Mouse (Mus musculus) lung, adult 18-20 months (tissue): ENCODE measurements around the gene Hoxd3.

Source experiments
- DNase-seq, 2 experiments: peaks; one replicate each; pipeline ENCODE4 v3.0.0; 2022; ENCODE audit warnings: mixed read lengths in 2 of 2

The Hoxd3 gene

DNA sequence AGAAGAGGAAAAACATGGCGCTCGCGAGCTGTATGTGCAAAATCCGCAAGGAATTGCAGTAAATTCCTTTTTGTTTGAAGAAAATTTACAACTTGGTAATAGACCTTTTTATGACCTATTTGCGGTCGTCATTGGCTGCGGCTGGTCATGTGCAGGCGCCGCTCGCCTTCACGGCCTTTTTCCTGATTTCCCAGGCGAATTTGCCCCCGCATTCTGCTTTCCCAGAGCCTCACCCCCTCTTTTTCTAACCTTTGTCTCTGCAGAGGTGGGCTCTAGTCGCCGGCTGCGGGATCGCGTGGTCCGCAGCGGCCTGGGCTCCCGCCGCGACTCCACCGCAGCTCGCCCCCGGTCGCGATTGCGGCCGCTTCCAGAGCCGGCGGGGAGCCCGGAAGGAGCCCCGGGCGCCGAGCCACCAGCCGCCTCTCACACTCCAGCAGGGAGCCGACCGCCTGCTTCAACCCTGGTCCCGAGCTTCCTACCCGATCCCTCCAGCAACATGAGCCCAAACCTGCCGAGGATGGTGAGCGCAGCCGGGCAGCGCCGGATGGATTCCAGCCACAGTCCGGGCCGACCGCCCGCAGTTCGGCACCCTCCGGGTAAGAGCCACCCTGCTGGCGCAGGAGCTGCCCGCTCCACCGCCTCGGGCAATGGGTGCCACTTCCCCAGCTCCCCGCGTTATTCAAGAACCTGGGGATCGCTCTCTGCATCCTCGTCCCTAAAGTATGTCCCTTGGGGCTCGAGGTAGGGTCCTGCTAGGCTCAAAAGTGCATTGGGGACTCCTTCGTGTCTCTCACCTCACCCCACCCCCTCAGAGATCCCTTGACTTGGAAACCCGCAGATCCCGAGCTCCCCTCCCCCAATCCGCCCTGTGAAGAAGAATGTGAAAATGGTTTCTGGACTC, at the start of gene Hoxd3, which contains the start of gene Hoxd4:
Gene Hoxd3, plus strand, starts transcription at position 207 of the 901 bp plus-strand sequence.
Gene Hoxd4, plus strand, starts transcription at position 209 of the 901 bp plus-strand sequence.
- DNase-seq: no peak

DNA sequence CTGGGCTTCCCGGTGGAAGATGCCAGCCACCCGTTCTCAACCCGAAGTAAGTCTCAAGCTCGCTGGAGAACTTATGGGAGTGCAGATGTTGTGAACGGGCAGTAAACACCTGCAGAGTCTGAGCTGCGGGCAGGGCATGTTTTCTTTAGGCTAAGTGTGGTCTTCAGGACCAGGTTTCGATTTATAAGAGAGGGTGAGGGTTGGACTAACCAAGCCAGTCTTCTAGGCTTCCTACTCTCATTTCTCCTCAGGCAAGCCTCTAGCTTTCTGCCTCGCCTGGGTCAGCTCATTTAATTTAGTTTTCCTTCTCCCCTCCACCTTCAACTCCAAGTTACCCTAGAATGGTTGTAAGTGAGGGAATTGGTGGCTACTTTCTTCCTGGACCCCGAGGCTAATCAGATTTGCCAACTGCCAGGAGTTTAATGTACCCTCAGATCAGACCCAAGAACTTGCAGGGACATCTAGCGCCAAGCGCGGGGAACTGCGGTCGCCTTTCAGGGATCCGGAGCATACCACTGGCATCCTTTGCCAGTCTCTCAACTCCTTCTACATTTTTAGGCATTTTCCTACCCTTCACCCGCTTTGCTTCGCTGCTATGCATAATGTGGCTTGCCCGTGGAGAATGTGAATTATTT, 48.3 kb upstream of the Hoxd3 start:
- DNase-seq: peak in 1 of 2 experiments; percentile 34

DNA sequence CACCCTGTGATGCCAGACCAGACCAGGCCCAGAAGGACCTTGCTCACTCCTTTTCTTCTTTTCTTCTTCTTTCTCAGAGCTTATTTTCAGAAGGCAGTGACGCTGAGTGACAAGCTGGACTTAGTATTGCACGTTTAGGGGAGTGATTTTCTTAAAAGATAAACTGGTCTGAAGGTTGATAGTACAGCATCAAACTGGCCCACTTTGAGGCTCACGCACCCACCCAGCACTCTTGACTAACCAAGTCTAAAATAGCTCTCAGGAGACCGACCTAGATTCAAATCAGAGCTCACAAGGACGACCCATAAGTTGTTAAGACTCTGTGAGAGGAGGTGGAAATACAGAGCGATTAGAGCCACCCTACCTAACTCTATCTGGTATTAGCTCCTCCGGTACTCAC, 45.3 kb upstream of the Hoxd3 start:
- no peak for DNase-seq

DNA sequence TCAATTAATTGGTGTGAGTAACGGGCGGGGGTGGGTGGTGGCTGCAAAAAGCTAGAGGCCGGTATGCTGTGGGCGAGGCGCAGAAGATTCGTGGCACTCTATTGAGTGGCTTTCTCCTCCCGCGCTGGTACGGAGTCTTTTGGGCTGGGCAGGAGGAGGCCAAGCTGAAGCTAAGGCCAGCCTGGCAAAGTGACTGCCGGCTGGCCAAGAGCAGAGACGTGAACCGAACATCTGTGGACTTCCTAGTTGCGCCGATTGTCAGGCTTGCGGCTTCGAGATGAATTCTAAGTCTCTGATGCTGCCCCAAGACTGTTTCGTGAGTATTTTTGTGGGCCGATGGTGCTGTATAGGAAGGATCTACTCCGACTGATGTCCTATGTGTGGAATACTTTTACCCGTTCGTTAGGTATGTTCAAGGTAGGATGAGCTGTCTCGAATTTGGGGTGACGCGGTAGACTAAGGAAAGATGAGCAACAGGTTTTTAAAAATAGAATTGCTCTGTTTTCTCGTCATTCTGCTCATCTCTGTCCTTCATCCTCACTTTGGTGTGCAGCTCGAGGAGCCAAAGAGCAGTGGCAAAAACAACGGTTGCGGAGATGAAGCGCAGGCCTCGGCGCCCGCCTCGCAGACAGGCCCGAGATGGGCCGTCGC, 44.4 kb upstream of the Hoxd3 start:
- DNase-seq: no peak

DNA sequence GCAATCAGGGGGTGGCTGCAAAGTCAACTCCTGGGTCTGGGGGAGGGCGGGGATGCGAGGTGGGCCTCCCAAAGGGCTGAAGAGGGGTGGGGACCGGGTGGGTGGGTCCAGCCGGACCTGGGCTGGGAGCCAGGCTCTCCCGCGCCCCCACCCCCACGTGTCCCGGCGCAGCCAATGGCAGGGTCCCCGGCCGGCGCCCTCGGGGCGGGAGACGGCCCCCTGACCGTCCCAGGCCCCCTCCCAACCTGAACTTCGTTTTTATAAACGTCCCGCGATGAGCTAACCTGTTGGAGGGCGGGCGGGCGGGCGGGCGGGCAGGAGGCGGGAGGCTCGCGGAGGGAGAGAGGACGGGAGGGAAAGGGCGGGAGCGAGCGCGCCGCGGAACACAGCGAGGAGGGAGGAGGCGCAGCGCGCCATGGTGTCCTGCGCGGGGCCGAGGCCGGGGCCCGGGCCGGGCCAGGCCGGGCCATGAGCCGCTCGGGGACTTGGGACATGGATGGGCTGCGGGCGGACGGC, 43.8 kb upstream of the Hoxd3 start, which contains the start of gene Hoxd13:
Gene Hoxd13, plus strand, starts transcription at position 469 of the 516 bp plus-strand sequence.
- DNase-seq: no peak

DNA sequence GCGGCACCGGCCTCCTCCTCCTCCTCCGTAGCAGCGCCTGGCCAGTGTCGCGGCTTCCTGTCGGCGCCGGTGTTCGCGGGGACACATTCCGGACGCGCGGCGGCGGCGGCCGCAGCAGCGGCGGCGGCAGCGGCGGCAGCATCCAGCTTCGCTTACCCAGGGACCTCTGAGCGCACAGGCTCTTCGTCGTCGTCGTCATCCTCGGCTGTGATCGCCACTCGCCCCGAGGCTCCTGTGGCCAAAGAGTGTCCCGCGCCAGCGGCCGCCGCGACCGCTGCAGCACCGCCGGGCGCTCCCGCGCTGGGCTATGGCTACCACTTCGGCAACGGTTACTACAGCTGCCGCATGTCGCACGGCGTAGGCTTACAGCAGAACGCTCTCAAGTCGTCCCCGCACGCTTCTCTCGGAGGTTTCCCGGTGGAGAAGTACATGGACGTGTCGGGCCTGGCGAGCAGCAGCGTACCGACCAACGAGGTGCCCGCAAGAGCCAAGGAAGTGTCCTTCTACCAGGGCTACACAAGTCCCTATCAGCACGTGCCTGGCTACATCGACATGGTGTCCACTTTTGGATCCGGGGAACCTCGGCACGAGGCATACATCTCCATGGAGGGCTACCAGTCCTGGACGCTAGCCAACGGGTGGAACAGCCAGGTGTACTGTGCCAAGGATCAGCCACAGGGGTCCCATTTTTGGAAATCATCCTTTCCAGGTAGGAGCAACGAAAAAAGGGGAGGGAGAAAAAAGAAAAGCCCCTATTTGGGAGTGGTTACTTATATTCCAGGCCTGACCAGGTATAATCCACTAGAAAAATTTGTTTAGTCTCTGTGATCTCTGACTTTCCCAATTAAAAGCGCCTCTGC, 43.1 kb upstream of the Hoxd3 start:
- DNase-seq: no peak

DNA sequence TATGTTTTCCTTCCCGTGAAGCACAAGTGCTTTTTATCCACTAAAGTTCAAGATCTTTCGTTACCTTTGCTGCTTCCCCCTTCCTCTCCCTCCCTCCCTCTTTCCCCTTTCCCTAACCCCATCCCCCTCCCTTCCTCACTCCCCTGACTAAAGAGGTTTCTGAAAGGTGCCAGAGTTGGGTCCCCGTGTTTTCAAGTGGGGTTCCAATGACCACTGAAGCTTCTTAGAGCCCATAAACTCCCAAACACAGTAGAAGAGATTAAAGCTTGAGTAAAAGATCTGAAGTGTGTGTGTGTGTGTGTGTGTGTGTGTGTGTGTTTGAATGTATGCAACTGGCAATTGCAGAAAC, 42.5 kb upstream of the Hoxd3 start:
- DNase-seq: no peak

DNA sequence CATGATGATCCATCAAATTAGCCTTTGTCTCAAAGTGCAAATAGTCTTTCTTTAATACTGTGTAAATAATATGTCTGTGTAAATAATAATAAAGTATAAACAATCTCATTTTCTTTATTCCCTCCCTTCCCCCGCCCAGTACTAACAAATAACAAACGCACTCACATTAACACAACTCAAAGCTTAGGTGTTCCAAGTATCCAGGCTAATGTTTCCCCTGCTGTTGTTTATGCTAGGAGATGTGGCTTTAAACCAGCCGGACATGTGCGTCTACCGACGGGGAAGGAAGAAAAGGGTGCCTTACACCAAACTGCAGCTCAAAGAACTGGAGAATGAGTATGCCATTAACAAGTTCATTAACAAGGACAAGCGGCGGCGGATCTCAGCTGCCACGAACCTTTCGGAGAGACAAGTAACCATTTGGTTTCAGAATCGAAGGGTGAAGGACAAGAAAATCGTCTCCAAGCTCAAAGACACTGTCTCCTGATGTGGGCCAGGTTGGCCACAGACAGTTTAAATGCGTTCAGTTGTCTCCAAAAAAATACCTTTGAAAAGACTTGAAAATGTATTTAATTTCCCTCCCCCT, 42.0 kb upstream of the Hoxd3 start:
- DNase-seq: no peak

DNA sequence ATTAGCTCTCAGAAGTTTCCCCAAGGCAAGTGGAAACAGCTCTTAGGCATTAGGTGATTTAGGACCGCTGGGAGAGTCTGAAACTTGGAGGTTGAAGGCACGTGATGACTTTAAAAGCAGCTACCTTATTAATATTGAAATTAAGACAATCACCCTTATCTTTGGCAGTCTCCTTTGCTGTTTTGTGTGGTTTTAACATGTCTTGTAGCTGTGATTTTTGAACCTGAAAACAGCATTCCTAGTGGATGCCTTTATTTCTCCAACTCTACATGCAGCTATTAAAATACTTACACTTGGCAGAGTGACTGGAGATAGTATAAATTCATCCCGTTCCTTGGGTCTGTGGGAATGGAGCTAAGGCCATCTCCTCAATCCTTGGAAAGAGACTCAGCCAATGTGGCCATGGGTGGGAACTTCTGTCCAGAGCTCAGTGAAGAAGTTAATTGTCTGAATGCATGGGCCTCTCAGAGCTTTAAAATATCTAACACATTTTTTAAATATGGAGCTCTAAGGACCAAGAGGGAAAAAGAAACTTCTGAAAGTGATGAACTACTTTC, 41.0 kb upstream of the Hoxd3 start:
- no peak for DNase-seq

DNA sequence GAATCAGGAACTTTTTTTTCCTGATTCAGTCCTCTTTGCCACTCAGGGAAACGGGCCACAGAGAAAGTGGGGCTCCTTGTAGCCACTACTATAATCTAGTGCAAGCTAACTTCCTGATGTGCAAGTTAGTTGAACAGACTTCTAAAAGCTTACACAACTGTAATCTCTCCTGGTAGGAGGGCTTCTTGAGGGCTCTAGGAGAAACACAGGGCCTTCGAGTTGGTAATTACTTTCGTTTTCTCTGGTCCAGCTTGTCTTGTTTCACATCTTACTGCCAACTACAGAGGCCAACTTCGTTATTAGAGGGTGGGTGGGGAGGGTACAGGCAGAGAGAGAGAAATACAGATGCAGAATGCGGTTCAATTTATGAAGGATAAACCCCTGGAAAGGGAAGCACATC, 39.9 kb upstream of the Hoxd3 start:
- DNase-seq: no peak

DNA sequence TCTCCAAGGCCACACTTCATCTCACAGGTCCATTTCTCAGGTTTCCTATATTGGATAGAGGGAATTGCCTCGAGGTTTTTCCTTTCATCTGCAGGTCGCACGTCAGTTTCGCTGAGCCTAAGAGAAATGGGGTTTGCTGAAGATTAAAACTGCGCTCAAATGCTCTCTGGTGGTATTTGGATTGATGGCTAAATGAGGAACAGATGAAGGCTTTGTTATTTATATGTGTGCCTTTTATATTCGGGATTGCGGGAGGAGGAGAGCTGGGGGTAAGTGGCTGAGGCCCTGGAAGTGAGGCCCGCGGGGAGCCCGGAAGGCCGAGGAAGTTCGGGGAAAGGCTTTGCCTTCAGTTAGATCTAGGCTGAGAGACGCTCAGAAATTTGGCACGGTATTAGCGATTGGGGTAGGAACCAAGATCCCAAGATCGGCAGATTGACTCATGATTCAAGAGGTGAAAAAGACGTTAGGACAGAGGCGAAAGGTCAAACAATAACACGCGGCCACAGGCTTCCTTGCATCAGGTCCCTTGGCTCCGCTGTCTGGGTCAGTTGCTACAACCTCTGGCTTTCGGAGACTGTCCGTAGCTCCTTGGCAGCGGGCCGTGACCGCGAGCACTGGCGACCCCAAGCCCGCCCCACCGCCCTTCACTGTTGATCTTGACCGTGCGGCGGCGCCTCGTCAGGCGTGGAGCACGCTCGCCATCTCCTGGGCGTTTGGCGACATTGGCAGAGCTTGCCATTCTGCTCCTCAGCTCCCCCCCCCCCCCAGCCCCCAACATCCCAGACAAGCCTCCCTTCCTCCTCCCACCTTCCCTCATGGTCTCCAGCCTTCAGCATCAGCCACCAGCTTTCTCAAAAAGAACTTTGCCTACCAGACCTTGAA, 39.0 kb upstream of the Hoxd3 start:
- DNase-seq: peak in 1 of 2 experiments; percentile 30

DNA sequence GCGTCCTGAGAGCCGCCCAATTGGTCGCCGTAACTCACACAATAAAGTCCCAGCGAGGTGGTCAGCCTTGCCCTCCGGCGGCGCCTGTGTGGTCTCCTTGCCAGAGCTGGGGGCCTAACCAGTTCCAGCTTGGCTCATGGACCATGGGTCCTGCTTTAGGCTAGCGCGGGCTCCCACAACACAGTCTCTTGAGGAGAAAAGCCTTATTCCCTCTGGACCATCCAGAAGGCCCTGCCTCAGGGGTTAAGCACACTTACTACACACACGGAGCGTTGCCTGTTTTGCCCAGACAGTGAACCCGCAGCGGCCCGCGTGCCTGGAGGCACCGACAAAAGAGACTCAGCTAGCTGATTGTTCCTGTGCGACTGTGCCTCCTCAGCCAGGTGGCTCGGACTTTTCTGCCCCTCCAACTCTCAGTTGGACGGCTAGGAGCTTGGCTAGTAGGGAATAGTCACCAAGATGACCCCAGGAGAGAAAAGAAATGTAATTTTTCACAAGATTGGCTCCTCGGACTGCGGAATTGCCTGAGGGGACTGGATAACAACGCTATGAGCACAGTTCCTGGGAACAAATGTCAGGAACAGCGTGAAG, 37.8 kb upstream of the Hoxd3 start:
- DNase-seq: no peak

DNA sequence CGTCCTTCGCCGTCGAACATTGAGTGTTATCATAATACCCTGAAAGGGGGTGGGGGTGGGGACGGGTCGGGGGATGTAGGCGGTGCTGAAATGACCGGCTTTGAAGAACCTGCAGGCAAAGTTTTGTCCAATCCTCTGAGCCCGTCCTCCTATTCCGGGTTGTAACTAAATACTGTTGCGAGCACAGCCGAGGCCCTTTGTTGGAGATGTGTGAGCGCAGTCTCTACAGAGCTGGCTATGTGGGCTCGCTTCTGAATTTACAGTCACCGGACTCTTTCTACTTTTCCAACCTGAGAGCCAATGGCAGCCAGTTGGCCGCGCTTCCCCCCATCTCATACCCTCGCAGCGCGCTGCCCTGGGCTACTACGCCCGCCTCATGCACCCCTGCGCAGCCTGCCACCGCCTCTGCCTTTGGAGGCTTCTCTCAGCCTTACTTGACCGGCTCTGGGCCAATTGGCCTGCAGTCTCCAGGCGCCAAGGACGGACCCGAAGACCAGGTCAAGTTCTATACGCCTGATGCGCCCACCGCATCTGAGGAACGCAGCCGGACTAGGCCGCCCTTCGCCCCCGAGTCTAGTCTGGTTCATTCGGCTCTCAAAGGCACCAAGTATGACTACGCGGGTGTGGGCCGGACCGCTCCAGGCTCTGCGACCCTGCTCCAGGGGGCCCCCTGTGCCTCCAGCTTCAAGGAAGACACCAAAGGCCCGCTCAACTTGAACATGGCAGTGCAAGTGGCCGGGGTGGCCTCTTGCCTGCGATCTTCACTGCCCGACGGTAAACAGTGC, 36.7 kb upstream of the Hoxd3 start, which contains the start of gene Hoxd12:
Gene Hoxd12, plus strand, starts transcription at position 133 of the 785 bp plus-strand sequence.
- DNase-seq: no peak

DNA sequence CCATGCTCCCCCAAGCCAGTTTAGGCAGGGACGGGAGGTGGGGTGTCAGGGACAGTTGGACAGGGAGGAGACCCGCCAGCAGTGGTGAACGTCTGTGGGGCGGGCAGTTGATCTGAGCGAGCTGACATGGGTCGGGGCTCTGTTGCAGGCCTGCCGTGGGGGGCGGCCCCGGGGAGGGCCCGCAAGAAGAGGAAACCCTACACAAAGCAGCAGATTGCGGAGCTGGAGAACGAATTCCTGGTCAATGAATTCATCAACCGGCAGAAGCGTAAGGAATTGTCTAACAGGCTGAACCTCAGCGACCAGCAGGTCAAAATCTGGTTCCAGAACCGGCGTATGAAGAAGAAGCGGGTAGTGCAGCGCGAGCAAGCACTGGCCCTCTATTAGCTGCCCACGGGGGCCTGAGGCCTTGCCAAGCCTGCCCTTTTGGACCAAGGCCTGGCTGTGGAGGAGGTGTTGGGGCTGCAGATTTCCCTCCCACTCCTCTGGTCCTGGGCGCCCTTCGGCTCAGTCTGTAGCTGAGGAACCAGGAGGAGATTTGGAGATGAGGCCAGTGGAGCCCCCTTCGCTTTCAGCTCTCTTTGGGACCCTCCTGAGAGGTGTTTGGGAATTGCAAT, 36.0 kb upstream of the Hoxd3 start:
- DNase-seq: no peak

DNA sequence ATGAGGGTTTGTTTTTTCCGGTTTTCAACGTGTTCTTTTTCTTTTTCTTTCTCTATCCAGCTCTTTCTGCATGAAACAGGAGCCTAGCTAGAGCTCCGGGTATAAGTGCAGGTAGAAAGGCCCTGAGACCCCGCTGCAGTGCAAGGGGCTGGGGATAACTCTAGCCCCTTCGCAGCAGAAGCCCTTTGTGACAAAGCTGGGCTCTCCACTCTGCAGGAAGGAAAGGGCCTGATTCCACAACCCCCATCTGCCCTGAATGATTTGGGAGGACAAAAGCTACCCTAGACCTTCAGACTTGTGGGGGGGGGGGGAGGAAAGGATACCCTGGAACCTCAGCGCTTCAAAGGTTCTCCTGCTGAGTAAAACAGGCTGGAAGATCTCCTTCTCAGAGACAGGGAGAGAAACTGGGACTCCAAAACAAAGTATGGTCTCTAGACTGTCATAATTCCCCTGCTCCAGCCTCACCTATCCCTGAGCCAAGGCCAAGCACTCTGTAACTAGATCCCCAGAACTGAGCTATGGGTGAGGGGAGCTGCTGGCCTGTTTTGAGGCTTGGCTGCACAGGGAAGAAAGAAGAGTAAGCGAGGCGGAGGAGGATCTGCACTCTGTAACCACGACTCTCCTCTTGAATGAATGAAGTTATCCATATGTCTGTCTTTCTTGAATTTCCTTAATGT, 35.2 kb upstream of the Hoxd3 start:
- no peak for DNase-seq

DNA sequence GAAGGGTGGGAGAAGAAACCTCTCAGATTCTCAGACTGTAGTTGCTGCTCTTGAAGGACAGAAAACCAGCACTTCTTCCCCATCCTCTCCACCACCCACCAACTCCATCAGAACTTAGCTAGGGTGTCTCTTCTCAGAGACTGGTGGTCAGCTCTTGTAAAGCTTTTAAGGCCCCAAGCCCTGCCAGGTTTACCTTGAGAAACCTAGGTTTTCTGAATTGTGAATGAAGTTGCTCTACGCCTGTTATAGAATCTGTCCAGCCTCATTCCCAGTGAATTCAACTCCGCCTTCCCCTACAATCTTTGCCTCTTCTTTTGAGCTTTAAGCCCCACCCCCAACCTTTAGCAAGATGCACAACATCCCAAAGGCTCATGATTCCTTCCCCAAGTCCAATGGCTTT, 34.6 kb upstream of the Hoxd3 start:
- no peak for DNase-seq

DNA sequence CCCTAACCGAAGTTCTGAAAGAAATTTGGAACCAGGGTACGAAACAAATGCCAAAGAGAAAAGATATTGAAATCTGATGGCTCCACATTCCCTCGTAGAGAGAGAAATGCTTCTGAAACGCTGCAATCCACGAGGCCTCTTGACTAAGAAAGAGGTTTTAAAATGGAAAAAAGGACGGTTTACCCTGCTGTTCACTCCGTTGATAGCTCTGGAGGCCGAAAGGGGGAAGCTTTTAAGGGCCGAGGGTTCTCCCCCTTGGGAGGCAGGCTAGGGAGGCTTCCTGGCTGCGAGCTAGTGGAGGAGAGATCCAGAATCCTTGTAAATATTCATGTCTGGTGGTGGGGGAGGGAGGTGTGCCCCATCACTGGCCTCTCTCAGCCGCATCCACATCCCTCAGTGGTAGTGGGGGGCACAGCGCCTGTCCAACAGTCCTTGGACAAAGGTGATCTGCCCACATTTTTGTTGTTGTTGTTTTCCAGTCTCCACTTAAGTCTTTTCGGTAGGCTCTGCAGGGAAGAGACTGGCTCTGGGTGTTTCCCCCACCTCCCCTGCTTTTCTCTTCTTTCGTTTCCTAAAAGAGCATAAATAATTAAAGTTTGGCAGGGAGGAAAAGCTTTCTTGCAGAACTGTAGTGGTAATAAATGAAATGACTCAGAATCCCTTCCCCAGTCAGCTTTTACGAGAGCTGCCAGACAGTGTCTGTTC, 32.7 kb upstream of the Hoxd3 start, which contains the start of gene Hoxd11:
Gene Hoxd11, plus strand, starts transcription at position 667 of the 705 bp plus-strand sequence.
- DNase-seq: no peak
